Mouse (Mus musculus) embryonic facial prominence, embryonic 14.5 days (tissue): ENCODE results near the gene Cfap44. TPM values are rescaled to one million over a fixed set of nuclear protein-coding genes. Genes with fewer than 3 reads are reported as not detected.

Experiments
- ATAC-seq: fragments of 200-750 bp; cut with Nextera tagmentation; 2 replicates; pipeline ENCODE4 v1.8.0; 2017; ENCODE audit warnings: low read depth, moderate number of reproducible peaks, moderate TSS enrichment
- DNase-seq: peaks from one replicate; pipeline ENCODE4 v3.0.0-alpha.2; 2015; ENCODE audit warnings: low spot score
- H3K27ac ChIP-seq: fragments of 300-500 bp; sonication (generic); replicated peaks from 2 replicates; pipeline ENCODE4 v1.5.1; 2014; ENCODE audit warnings: low read depth, mild to moderate bottlenecking, low read length, moderate library complexity
- H3K27me3 ChIP-seq: fragments of 300-500 bp; sonication (generic); replicated peaks from 2 replicates; pipeline ENCODE4 v1.6.1; 2014; ENCODE audit warnings: low read length; ENCODE audit not compliant: control insufficient read depth, insufficient read depth
- H3K36me3 ChIP-seq: fragments of 300-500 bp; sonication (generic); 2 replicates; pipeline ENCODE4 v1.6.1; 2014; ENCODE audit warnings: low read length, mixed read lengths; ENCODE audit not compliant: control insufficient read depth, insufficient read depth
- H3K4me1 ChIP-seq: fragments of 300-500 bp; sonication (generic); 2 replicates; pipeline ENCODE4 v1.6.1; 2014; ENCODE audit warnings: antibody characterized with exemption, low read length; ENCODE audit not compliant: control insufficient read depth, insufficient read depth
- H3K4me2 ChIP-seq: fragments of 300-500 bp; sonication (generic); 2 replicates; pipeline ENCODE4 v1.6.1; 2014; ENCODE audit warnings: low read depth, mild to moderate bottlenecking, low read length, moderate library complexity, mixed read lengths
- H3K4me3 ChIP-seq: fragments of 300-500 bp; sonication (generic); 2 replicates; pipeline ENCODE4 v1.5.1; 2014; ENCODE audit warnings: low read depth, mild to moderate bottlenecking, low read length
- H3K9ac ChIP-seq: fragments of 300-500 bp; sonication (generic); 2 replicates; pipeline ENCODE4 v1.6.1; 2014; ENCODE audit warnings: low read depth, mild to moderate bottlenecking, low read length, moderate library complexity, mixed read lengths
- H3K9me3 ChIP-seq: fragments of 300-500 bp; sonication (generic); 2 replicates; pipeline ENCODE4 v1.6.1; 2016; ENCODE audit warnings: low read length; ENCODE audit not compliant: control insufficient read depth
- WGBS: fragments of 180-500 bp; shearing (Covaris S2); extraction: QIAGEN DNeasy Blood & Tissue Kit; methylation state at CpG from one replicate; pipeline ENCODE4 v1.1.7; 2014; 5-methylcytosine and 5-hydroxymethylcytosine counted together
- polyA plus RNA-seq: library from polyadenylated mRNA; unstranded; fragments of >200 nt; fragmentation: Nextera tagmentation; extraction: Ambion mirVana; gene quantifications from 2 replicates; pipeline ENCODE4 v1.2.1, GENCODE M21; 2014

The Cfap44 gene
- polyA plus RNA-seq, 1 experiment from 2014 or later = 2.4 TPM

- H3K9me3 ChIP-seq = no peaks in the 10 kb centered on the region
- 74% methylated on average over 1 of the region's 1 CpGs for WGBS
- peaks cover 5% of the 10 kb centered on the region for H3K36me3 ChIP-seq
- H3K4me2 ChIP-seq = no peak overlapping the region
- peak overlapping the region; percentile 78; the same call in 1 of the 2 replicates for H3K27ac ChIP-seq
- no peak overlapping the region for H3K9ac ChIP-seq
- no peak overlapping the region for H3K4me3 ChIP-seq
- no peaks in the 10 kb centered on the region for H3K27me3 ChIP-seq
- peaks cover 44% of the 10 kb centered on the region for H3K4me1 ChIP-seq
- no peak for ATAC-seq
- DNase-seq = no peak
Observed at GRCm38 (mm10) chr16:44526044-44526443, 131.4 kb downstream of the Cfap44 start.

GRCm38 (mm10) chr16:44526689-44527088 lies 132.1 kb downstream of the Cfap44 start:
- no peak overlapping the region for H3K4me3 ChIP-seq
- no peaks in the 10 kb centered on the region for H3K27me3 ChIP-seq
- H3K4me1 ChIP-seq = peaks cover 50% of the 10 kb centered on the region
- DNase-seq (peak; percentile 85), ATAC-seq (peak; percentile 58)
- H3K36me3 ChIP-seq = no peaks in the 10 kb centered on the region
- H3K27ac ChIP-seq = peak overlapping the region; percentile 78
- H3K9me3 ChIP-seq = no peaks in the 10 kb centered on the region
- no peak overlapping the region for H3K9ac ChIP-seq
- H3K4me2 ChIP-seq = peak overlapping the region; percentile 31; the same call in 1 of the 2 replicates
- 16% methylated on average over 12 of the region's 12 CpGs for WGBS

- Histone ChIP-seq H3K9me3 (no peaks in the 10 kb centered on the region), H3K27ac (peak overlapping the region; percentile 78), H3K4me1 (peaks cover 51% of the 10 kb centered on the region), H3K4me3 (no peak overlapping the region), H3K27me3 (no peaks in the 10 kb centered on the region), H3K4me2 (no peak overlapping the region; the same call in 1 of the 2 replicates), H3K36me3 (peaks cover 5% of the 10 kb centered on the region), H3K9ac (no peak overlapping the region; the same call in 1 of the 2 replicates)
- no peak; the same call in 1 of the 2 replicates for ATAC-seq
- DNase-seq = peak; percentile 72
- 42% methylated on average over 11 of the region's 11 CpGs for WGBS
Observed at GRCm38 (mm10) chr16:44527218-44527905, 132.8 kb downstream of the Cfap44 start.

GRCm38 (mm10) chr16:44528955-44529354 lies 134.4 kb downstream of the Cfap44 start:
- H3K9me3 ChIP-seq = no peaks in the 10 kb centered on the region
- no peak for ATAC-seq
- H3K27ac ChIP-seq = no peak overlapping the region
- no peak overlapping the region for H3K4me2 ChIP-seq
- H3K27me3 ChIP-seq = no peaks in the 10 kb centered on the region
- peaks cover 63% of the 10 kb centered on the region for H3K4me1 ChIP-seq
- H3K9ac ChIP-seq = no peak overlapping the region
- DNase-seq = no peak
- no peak overlapping the region for H3K4me3 ChIP-seq
- whole genome bisulfite sequencing = 84% methylated on average over 7 of the region's 7 CpGs
- peaks cover 16% of the 10 kb centered on the region for H3K36me3 ChIP-seq

DNA sequence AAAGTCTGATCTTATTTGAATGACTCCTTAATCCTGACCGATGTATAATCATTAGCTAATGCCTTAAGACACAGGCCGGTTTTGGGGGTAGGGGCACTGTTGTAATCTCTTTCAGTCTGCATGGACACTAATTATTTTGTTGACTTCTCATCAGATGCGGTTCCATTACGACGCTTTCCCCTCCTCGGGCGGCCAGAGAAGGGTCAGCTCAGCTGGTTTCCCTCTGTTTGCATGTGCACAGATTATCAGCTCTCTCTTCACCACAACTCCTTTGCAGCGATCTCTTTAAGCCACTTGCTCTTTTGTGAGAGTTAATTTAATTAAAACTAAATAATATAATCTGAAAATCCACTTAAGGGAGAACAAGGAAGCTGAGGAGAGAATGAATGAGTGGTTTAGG lies 135.1 kb downstream of the Cfap44 start:
- Histone ChIP-seq H3K27ac (peak overlapping the region; percentile 54; the same call in 1 of the 2 replicates), H3K36me3 (peaks cover 16% of the 10 kb centered on the region), H3K4me1 (peaks cover 68% of the 10 kb centered on the region), H3K4me3 (no peak overlapping the region), H3K9me3 (no peaks in the 10 kb centered on the region), H3K4me2 (no peak overlapping the region), H3K27me3 (no peaks in the 10 kb centered on the region), H3K9ac (no peak overlapping the region)
- 51% methylated on average over 8 of the region's 8 CpGs for WGBS
- DNase-seq (no peak), ATAC-seq (no peak)

DNA sequence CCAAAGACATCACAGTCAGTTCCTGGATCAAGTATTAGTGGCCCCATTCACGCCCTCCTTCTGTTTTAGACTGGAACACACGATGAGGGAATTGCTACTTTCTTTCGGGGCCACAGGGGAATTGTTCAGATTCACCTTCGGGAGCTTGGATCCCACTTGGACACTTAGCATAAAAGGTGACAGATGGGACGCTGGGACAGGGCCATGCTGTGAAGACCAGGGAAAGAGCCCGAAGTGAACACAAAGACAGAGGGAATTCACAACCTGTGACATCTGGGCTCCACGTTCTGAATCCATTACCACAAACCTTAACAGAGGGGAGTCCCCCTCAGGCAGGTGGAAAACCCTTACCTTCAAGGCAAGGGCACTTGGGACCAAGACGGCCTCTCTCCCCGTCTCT lies 135.6 kb downstream of the Cfap44 start:
- H3K4me1 ChIP-seq = peaks cover 69% of the 10 kb centered on the region
- peak overlapping the region; percentile 49 for H3K4me2 ChIP-seq
- H3K27ac ChIP-seq = peak overlapping the region; percentile 54
- WGBS = 20% methylated on average over 9 of the region's 9 CpGs
- 0 out of 2 replicates have a peak overlapping the region, but pooled peaks have one; percentile 26 for H3K9ac ChIP-seq
- ATAC-seq (no peak), DNase-seq (no peak)
- H3K4me3 ChIP-seq = no peak overlapping the region
- no peaks in the 10 kb centered on the region for H3K27me3 ChIP-seq
- H3K36me3 ChIP-seq = peaks cover 16% of the 10 kb centered on the region
- H3K9me3 ChIP-seq = no peaks in the 10 kb centered on the region

DNA sequence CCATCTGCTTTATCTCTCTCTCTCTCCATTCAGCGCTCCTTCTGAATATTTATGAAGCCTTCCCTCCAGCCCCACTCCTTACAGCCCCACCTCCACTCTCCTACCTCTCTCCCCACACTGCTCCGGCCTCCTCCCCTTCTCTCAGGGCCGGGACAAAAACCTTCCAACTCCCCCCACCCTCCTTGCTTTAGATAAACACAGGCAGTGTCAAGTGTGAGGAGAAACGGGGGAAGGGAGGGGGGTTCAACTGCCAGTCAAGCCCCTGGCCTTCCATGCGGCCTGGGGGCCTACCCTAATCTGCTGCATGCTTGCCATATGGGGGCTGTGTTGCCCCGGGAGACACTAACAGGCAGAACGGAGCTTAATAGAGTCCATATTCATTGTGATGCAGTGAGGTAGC lies 136.2 kb downstream of the Cfap44 start:
- DNase-seq = peak; percentile 92
- peak overlapping the region; percentile 26; the same call in 1 of the 2 replicates for H3K9ac ChIP-seq
- H3K27ac ChIP-seq = peak overlapping the region; percentile 54
- peaks cover 73% of the 10 kb centered on the region for H3K4me1 ChIP-seq
- no peaks in the 10 kb centered on the region for H3K9me3 ChIP-seq
- 2% methylated on average over 7 of the region's 7 CpGs for WGBS
- peak overlapping the region; percentile 16; the same call in 1 of the 2 replicates for H3K4me3 ChIP-seq
- no peaks in the 10 kb centered on the region for H3K27me3 ChIP-seq
- peak overlapping the region; percentile 49 for H3K4me2 ChIP-seq
- H3K36me3 ChIP-seq = peaks cover 16% of the 10 kb centered on the region
- ATAC-seq = peak; percentile 76

GRCm38 (mm10) chr16:44531239-44531797 lies 136.7 kb downstream of the Cfap44 start:
- H3K27me3 ChIP-seq = no peaks in the 10 kb centered on the region
- peak overlapping the region; percentile 26; the same call in 1 of the 2 replicates for H3K9ac ChIP-seq
- WGBS = 24% methylated on average over 12 of the region's 12 CpGs
- ATAC-seq = no peak
- peak overlapping the region; percentile 54 for H3K27ac ChIP-seq
- H3K9me3 ChIP-seq = no peaks in the 10 kb centered on the region
- peaks cover 70% of the 10 kb centered on the region for H3K4me1 ChIP-seq
- H3K4me2 ChIP-seq = peak overlapping the region; percentile 49
- H3K4me3 ChIP-seq = peak overlapping the region; percentile 16; the same call in 1 of the 2 replicates
- peaks cover 16% of the 10 kb centered on the region for H3K36me3 ChIP-seq
- no peak for DNase-seq
